Mouse (Mus musculus): ENCODE data around the gene D3Ertd254e.

Gene D3Ertd254e

GRCm38 (mm10) chr3:36212758-36213157 is 61.9 kb downstream of the D3Ertd254e start:
- no peak for DNase-seq (ENCODE audit: low spot score in 2 of 2)

All from right cerebral cortex, postnatal 10 days (tissue).